In genomic region chr2:26628792-26629437, GRCm38 (mm10) we compare ENCODE assay signal across 1 mouse cellular context.
TF ChIP-seq lines count a peak whose summit lies in the region.

No protein-coding gene starts in this region.

TF ChIP-seq in CH12.LX, 34 proteins besides CTCF, POLR2A, EP300 and RAD21:
- TF ChIP-seq CHD1 (IDR thresholded peaks at IDR 0.05; ENCODE audit: low read depth, low read length) (no peak), UBTF (IDR thresholded peaks at IDR 0.05; ENCODE audit: low read depth, low read length) (no peak), MXI1 (IDR thresholded peaks at IDR 0.05; ENCODE audit: low read depth, low read length) (no peak), USF1 (IDR thresholded peaks at IDR 0.05; ENCODE audit: low read depth, low read length) (no peak), MYC (IDR thresholded peaks at IDR 0.05; ENCODE audit: low read depth, low read length) (no peak), KAT2A (IDR thresholded peaks at IDR 0.05; ENCODE audit: insufficient replicate concordance, low read length) (no peak), ZMIZ1 (IDR thresholded peaks at IDR 0.05; ENCODE audit: low read depth, low read length) (no peak), TBP (conservative IDR thresholded peaks at IDR 0.05; ENCODE audit: low read depth, low read length) (no peak), MAX (IDR thresholded peaks at IDR 0.05; ENCODE audit: low read length) (no peak), ZNF384 (IDR thresholded peaks at IDR 0.05; ENCODE audit: low read depth, low read length) (no peak), PAX5 (IDR thresholded peaks at IDR 0.05; ENCODE audit: low read length) (no peak), NRF1 (IDR thresholded peaks at IDR 0.05; ENCODE audit: low read depth, low read length) (no peak), SMC3 (IDR thresholded peaks at IDR 0.05; ENCODE audit: low read depth, low read length) (no peak), BHLHE40 (IDR thresholded peaks at IDR 0.05; ENCODE audit: low read depth, low read length) (no peak), ZKSCAN1 (IDR thresholded peaks at IDR 0.05; ENCODE audit: borderline replicate concordance, low read depth, low read length) (no peak), USF2 (conservative IDR thresholded peaks at IDR 0.05; ENCODE audit: low read depth, low read length) (no peak), JUND (conservative IDR thresholded peaks at IDR 0.05; ENCODE audit: low read depth, low read length) (no peak), E2F4 (IDR thresholded peaks at IDR 0.05; ENCODE audit: insufficient replicate concordance, low read depth, low read length) (no peak), MAFK (IDR thresholded peaks at IDR 0.05; ENCODE audit: insufficient replicate concordance, low read length) (no peak)
